Mouse (Mus musculus) kidney, adult 2 months (tissue): ENCODE data around the gene Gc.

Experiments
- CTCF ChIP-seq: fragments of 200-500 bp; conservative IDR thresholded peaks from 2 replicates; pipeline ENCODE4 v1.5.1; 2011; ENCODE audit warnings: low read depth, mild to moderate bottlenecking, control low read depth, low read length, moderate library complexity, mixed read lengths; ENCODE audit not compliant: insufficient read depth, insufficient read length
- POLR2A ChIP-seq: fragments of 200-500 bp; IDR thresholded peaks from one replicate; pipeline ENCODE4 v1.6.1; 2011; ENCODE audit warnings: low read depth, low read length, control low read depth

GRCm38 (mm10) chr5:89450798-89451197, 6.9 kb downstream of the Gc start:
- no peak for TF ChIP-seq POLR2A
- no peak for TF ChIP-seq CTCF
